Mouse (Mus musculus) kidney, postnatal 10 days (tissue): Measurements from ENCODE around the gene Hdac9.

Source experiments
- DNase-seq: peaks from one replicate; pipeline ENCODE4 v3.0.0; 2021; ENCODE audit warnings: mixed read lengths

Hdac9 gene

DNA sequence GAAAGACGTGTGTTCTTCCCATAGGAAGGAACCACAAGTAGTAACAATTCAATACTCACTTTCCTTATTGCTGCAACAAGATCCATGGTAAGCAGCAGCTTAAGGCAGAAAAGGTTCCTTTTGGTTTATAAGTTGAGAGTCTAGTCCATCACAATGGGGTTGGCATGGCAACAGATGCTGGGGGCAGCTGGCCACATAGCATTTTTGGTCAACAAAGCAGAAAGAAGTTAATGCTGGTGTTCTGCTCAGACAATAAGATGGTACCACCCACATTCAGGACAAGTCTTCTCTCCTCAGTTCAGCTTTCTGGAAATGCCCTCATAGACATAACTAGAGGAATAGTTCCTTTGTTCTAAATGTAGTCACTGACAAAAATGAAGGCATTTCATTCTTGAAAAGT, at the start of gene Hdac9:
Gene Hdac9 (minus strand): TSS at position 101 of the 400 bp plus-strand sequence.
- no peak for DNase-seq

DNA sequence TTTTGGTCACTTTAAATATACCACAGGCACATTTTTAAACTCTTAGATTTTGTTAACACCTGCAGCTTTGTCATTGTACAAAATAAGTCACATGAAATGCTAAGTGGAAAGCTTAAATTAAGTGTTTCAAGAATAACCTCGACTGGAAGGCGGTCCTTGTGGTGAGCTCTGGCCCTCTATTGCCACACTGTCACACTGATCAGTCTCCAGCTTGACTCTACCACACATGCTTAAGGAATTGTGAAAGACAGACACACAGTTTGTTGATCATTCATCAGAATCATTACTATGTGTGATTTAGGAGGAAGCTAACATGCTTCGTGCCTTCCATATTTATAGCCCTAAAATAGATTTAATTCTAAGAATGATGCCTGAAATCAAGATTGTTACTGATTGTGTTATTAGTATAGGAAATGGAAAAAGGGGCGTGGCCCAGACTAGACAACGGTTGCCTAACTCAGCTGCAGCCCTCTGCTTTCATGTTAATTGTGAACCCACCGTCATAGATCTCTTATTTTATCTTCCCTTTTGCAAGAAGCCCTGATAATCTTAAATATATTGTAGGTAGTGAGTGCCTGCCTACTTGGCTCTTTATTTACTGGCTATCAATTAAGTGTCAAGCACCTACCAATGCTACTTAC, 32.3 kb upstream of the Hdac9 start:
- no peak for DNase-seq

DNA sequence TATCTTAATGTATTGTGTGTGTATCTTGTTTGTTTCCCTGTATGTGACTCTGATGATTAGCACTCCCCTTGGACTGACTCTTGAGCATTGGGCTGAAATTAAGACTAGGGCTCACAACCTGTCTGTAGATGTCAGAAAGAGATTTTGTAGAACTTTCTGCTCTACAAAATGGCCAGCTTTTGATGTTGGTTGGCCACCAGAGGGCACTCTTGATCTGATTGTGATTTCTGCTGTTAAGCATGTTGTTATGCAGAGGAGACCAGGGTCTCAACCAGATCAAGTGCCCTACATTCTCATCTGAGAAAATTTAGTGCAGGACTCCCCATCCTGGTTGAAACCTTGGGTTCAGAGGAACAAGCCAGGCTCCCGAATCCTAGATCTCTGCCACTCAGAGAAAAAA, 21.0 kb upstream of the Hdac9 start:
- DNase-seq: peak; percentile 15

DNA sequence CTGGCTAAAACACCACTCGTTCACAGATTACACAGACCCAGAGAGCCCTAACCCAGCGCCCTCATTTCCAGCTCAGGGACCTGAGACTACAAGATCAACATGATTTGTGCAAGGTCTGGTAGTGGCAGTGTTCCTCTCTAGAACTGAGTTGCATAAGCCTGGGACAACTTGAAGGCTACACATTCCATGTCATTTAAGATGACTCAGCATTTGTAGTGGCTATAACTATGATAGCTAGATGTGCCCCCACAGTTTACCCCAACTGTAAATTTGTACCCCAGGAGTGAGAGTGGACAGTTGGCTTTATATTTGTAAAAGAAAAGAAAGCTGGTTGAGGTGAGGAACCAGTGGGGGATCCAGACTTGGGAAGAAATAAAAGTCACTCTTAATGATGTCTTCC, 8.9 kb downstream of the Hdac9 start:
- DNase-seq: no peak

DNA sequence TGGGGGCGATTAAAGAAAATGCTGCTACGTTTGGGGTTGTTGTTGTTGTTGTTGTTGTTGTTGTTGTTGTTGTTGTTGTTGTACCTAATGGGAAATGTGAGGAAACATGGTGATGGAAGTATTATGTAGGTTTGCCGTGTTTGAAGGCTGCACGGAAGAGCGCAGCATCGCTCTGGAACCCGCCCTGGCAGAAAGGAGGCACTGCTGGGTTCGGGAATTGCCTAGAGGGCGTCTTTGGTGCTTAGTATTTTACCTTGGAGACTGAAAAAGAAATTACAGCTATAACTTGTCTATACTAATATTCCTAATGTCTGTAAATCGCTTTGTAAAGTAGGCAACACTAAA, 9.4 kb downstream of the Hdac9 start:
- peak; percentile 15 for DNase-seq

DNA sequence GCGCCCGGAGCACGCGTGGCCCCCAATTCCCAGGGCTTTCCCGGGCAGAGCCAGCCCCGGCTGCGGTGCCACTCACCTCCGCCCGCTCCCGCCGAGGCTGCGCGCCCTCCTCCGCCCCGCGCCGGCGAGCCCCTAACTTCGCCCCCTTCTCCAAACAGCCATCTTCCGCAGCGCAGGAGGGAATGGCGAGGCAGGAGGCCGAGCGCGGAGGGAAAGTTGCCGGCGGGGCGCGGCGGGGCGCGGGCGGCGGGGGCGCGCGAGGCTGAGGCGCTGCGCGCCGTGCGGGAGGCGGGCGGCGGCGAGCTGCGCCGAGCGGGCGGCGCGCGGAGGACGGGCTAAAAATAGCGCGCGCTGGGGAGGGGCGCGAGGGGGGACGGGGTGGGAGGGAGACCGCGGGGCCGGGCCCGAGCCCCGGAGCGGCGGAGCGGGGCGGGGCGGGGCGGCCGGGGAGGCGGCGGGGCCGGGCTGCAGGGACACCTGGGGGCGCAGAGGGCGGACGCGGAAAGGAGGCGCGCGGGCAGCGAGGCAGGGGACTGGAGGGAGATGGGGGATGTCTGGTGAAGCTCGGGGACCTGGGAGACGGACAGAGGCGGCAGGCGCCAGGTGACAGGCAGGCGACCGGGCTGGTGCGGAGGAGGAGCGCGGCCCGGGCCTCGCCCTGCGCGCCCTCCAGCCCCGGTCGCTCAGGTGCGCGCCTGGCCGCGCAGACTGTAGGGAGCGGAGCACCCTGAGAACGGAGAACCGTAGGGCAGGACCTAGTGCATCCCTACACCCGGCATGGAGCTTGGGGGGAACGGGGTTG, 10.0 kb downstream of the Hdac9 start:
- peak; percentile 33 for DNase-seq

DNA sequence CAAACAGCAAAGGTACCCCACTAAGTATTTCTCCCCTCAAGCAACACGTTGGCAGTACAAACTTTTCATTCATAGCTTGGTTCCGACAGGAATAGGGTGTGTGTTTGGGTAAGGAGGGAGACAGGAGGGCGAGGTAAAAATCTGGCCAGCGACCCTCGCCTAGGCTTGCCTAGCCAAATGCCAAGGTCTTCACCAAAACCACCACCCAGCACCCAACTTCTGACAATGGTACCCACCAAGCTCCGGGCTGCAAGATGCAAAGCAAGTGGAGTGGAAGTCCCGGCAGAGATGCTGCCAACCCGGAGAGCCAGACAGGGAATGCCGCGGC, 10.6 kb downstream of the Hdac9 start:
- DNase-seq: no peak

DNA sequence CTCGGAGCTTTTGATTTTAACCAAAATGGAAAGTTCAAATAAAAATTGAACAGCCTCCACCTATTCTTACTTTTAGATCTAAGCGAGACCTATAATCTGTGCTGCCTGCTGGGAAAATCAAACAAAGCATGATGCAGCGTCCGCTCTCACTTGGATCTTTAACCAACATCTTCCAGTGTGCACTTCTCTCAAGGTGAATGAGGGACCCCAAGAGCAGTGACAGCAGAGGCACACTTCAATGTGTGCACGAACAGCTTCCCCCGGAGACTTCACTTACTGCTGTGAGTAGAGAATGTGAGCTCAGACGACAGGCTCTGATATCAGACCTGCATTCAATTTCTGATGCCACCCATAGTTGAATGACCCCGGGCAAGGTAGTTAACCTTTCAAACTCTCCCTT, 16.7 kb downstream of the Hdac9 start:
- no peak for DNase-seq

DNA sequence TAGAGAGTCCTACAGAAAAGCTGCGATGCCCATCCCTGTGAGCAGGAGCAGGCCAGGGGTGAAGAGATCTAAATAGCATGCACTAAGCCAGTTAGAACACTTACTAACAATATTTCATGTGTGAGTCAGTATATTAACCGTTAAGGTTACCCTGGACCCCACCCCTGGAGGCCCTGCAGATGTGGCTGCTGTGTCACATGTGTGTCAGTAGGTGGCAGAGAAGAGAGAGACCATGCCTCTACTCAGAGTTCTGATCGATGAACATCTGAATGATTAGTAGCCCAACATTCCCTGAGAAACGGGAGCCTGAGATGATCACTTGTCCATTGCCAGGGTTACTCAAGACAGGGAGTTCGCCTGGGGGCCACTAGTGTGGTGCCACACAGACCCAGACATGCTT, 22.0 kb downstream of the Hdac9 start:
- DNase-seq: no peak

DNA sequence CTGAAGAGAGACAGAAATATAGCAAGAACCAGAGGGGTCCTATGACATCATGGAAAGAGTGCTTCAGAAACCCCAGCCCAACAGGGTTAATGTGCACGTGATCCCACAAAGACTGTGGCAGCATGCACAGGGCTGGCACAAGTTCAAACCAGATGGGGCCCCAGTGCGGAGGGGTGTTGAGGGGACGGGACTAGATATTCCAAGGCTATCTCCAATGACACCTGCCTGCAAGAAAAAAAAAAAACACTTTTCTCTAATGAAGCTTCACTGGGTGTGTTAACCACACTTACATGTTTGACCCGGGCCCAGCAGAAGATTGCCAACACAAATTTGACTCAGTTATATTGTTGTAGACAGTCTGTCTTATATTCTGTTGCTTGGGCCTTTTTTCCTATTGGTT, 28.2 kb downstream of the Hdac9 start:
- no peak for DNase-seq

DNA sequence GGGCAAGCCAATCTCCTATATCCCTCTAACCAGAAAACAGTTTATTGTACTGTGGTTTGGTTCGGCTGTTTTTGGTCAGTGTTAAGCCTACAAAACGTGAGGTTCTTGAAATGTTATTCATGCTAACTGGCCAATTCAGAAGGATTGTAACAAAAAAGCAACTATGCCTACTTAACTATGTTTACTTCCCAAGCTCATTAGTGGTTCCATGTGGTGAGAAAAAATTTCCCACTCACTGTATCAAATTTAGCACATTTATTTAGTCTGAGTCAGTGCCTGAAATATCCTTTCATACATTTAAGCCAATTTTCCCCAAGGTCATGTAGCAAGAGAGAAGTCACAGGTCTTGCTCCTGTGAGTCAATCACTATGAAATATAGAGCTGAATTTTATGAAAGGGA, 42.0 kb downstream of the Hdac9 start:
- no peak for DNase-seq

DNA sequence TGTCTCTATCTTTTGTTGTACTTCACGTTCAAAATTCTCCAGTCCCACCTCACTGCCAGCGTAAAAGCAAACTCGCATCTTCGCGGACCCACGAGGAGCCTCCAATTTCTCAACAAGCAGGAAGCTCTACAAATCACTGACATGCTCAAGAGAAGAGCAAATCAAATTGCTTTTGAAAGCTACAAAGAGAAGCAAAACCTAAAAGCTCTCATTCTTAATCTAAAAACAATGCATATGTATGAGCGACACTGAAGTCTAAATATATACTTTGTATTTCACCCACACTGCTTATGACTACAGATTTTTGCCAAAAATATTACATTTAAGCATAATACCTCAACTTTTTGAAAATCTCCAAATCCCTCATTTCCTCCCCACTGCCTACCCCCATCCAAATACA, 45.9 kb downstream of the Hdac9 start:
- no peak for DNase-seq

DNA sequence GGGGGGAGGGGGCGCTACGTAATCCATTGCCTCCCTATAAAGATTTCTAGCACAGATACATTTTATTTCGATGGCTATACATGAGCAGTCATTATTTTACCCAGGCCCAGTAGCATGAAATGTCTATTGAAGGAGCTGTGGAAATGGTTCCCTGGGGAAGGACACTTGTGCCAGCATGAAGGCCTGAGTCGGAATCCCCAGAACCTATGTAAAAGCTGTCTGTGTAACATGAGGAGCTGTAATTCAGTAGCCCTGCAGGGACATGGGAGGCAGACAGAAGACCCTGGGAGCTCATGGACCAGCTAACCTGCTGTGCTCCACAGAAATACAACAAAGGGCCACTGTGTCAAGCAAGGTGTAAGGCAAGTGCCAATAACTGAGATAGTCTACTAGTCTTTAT, 75.7 kb downstream of the Hdac9 start:
- DNase-seq: no peak

DNA sequence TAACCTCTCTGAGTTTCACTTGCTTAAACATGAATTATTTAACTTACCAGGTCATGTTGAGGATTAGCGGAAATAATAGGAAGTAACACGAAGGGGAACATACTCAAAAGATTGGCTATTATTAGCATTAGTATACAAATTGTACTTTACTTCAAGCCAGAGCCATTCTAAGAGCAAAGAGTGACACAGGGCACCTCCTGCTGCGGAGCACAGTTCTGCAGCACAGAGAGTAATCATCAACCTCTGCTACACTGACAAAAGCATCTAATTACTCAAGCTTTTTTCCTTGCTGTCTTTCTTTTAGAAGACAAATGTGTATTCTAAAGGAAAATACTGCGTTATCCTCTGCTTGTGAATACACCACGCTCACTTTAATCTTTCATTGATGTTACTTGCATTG, 79.6 kb downstream of the Hdac9 start:
- no peak for DNase-seq

DNA sequence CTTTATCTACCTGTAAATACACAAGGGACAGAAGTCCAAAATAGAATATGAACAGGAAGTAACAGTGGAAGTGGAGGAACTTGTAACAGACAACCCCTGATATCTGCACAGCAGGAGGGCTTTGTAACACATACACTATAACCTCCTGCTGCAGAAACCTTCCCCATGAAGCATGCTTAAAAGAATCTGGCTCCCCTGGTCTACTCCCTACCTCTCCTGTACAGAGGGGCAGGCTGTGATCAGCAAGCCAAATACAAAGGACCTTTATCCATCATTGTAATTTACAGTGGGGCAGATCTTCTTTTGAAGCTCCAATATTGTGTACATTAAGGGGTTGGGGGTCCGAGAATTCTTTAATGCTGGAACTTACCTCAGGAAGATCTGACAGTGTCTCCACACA, 80.0 kb downstream of the Hdac9 start:
- no peak for DNase-seq

DNA sequence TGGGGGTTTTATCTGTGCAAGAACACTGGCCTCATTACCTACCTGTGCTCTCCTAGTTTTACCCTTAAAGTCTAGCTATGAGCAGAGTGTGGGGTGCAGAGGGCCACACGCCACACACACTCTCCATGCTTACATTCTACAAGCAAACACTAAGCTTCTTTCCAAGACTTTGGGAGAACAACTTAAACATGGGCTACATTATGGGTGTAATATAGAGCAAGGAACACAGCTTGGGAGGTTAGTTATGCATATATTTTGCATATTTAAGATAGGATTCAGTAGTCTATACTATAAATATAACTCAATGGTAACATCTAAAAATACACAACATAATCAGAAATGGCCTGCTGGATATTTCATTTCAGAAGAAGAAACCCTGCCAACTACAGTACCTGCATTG, 80.8 kb downstream of the Hdac9 start:
- no peak for DNase-seq

DNA sequence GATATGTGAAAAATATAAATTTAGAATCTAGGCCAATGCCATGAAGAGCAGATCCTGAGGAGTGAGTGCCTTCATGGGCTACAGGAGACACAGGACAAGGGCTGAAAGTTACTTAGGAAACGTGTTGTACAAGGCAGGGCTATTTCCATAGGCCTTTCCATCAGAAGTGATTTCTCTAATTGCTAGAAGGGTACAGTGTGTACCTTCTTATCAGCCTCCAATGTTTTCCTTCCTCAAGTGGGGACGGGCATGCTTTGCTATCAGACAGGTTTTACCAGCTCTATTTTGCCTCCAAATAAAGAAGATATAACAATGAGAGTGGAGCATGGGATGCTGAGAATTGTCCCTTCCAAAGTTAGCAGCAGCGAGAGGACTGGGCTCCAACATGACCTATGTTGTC, 81.4 kb downstream of the Hdac9 start:
- DNase-seq: no peak

DNA sequence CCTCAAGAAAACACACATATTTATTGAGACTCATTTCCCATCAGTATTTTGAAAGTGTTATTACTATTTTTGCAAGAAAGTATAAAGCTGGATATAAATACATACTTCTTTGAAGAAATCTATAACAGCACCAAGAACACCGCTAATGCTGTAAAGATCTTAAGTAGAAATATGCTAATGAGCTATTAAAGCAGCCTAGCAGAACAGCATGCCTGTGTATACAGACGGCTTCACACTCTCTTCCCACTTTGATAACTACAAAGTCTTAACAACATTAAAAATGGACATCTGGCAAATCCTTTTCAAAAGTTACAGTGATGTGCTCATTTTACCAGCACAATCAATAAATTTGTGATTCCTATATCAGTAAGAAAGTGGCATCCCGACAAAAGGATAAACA, 88.2 kb downstream of the Hdac9 start:
- no peak for DNase-seq

DNA sequence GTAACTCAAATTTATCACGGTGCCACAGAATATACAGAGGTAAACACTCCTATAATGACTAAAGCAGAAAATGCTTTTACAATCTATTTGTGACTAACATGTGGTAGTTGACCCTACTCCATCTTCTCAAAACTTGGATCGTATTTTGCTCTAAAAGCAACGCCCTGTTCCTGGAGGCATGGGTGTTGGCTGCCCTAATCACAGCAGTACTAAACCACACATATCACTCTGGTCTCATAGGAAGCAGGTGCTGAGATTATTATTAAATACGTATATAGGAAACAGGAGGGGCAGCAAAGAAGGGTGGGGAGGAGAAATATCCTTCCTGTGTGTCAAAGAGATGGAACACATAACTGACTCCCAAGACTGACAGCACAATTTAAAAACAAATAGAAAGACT, 90.0 kb downstream of the Hdac9 start:
- no peak for DNase-seq

DNA sequence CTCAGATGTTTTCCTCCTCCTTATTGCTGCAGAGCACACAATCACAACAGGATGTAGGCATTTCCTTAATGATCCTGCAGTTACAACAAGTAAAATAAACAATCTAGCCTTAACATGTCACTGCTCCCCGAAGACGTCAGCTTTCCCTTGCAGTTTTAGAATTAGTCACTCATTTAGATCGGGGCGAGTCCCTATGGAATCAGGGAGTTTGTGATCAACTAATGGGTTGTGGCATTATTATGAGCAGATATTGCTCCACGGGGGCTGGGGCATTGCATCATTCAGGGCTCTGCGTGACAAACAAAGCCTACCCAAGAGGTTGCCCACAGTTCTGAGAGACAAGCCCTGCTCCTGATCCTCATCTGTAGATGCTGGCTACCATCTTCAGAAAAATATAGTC, 96.7 kb downstream of the Hdac9 start:
- DNase-seq: no peak

DNA sequence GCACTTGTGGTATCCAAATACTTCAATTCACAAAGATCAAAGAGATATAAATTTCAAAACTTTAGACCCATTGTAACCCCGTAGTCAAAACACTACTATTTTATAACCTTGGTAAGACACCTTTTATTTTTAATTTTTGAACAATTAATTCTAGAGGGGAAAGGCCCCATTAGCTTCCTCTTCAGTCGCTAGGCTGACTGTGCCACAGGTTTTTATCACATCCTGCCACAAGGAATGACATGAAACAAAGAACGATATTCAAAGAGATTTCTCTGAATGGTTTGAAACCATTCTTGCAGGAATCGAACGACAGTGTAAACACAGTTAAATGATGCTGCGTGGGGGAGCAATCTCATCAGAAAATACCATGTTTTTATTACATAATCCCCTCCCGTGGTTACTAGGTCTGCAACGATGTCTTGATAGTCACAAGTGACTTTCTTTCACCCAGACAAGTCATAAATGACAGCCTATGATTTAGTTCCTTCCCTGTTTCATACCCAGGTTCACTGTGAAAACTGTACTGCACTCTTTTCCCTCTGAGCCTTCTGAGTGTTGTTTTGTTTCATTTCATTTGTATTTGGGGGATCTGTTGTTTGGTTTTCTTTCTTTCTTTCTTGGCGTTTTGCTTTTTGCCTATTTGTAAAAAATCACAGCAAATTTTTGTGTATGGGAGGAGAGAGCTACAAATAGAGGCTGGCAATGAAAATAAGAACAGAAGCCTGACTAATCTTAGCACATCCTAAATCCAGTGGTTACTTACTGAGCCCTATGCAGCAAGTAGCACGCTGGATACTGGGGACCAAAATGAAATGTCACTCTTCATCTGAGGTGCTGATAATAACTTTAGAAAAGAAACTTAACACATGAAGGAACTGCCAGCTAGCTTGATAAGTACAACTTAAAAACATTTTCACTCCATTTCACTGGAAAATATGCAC, 105.0 kb downstream of the Hdac9 start:
- no peak for DNase-seq

DNA sequence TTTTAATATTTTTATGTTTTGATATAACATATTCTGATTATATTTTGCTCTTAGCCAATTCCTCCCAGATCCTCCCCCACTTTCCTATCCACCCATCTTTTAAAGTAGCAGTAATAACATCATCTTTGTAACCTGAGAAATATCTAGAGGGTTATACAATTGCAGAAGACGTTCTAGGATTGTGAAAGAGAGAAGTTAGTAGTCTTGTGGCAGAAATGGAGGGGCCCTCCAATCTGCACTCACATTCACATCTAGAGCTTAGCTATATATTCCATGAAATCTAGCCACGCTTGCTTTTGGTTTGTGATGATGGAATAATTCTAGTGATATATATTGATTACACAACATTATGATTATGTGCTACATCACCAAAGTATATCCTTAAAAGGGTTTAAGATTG, 106.7 kb downstream of the Hdac9 start:
- no peak for DNase-seq

DNA sequence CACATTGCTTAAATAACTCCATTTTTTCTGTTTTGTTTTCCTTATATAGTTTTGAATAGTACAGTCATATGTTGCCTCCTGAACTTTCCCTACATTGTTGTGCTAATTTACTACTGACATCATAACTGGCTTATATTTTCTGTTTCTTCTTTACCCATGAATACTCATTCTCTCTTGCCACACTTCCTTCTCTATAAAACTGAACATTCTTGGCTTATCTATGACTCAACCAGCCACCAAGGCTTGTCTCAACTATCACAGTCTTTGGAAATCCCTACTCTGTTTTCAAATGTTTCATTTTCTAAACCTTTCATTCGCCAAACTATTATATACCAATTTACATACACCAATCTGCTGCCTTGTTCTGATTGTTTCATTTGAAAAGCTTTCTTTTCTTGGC, 108.7 kb downstream of the Hdac9 start:
- DNase-seq: no peak

DNA sequence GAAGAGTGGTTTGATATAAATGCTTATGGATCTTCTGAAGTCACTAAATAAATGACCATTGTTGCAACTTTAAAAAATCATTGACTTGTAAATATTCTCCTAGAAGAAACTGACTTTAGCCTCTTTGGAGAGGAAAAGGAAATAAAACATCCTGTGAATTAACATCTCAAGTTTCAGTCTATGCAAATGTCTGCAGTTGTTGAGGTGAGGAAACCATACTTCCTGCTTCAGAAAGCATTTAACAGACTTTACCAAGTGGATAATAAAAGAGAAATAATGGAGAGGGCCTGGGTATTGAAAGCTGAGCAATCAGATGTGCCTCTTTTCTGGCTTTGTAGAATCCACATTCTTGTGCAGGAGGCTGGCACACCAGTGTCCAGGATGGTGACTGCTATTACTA, 110.4 kb downstream of the Hdac9 start:
- no peak for DNase-seq
